Mouse (Mus musculus): ENCODE results near the gene Slc39a3.

Slc39a3 gene

DNA sequence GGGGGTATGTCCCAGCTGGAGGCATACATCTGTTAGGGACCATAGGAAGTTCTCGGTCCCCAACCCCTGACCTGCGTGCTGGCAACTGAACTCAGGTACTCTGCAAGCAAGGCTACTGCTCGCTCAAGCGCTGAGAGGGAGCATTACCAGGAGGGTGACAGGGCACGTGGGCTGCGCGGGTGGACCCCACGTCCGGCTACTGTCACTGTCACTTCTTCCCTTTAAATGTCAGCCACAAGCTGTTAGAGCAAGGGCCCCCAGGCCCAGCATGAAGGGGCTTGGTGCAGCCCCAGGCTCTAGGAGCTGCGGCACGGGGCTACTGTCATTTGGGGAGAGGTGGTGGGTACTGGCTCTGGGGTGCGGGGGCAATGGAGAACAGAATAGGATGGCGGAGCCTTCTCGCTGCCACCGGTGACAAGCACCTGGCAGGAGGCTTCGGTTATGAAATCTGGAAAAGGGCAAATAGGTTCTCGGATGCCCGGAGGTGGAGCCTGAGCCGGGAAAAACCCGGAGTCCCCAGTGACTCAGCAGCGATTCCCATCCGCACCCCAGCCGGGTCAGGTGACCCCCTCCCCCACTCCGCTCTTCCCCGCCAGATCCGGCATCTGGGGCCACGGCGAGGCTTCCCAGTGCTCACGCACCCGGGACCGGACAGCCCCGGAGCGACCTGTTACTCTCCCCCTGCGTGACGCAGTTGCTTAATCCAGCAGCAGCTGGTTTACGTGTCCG lies 51.8 kb downstream of the Slc39a3 start:
- in situ Hi-C loops (cut with MboI), result no loop called here

GRCm38 (mm10) chr10:80984223-80984622 lies 53.0 kb downstream of the Slc39a3 start:
- in situ Hi-C loops (cut with MboI), result no loop called here

DNA sequence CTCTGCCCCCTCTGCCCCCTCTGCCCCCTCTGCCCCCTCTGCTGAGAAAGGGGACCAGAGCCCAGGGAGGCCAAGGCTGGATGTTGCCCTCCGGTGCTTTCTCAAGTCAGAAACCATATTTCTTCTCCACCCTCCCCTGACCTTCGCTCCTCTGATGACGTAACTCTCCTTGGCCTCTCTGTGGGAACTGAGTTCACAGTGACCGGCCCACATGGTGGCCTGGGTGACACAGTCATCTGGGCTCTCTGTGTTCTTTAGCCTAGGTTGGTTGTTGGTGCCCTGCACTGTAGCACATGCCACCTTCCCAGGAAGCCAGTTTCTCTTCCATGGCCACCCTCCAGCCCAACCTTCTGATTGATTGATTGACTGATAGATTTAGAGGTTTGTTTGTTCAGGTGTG lies 54.8 kb downstream of the Slc39a3 start:
- in situ Hi-C loops (cut with MboI), result no loop called here

GRCm38 (mm10) chr10:80981564-80982112 lies 55.6 kb downstream of the Slc39a3 start:
- in situ Hi-C loops (cut with MboI), result no loop called here
